Mouse (Mus musculus) bone marrow macrophage, adult 2 months (primary cell): ENCODE data around the gene Mmp21.

ENCODE experiments used
- CTCF ChIP-seq: IDR thresholded peaks from 2 replicates; pipeline ENCODE4 v1.5.1; 2012; ENCODE audit warnings: low read depth, mild to moderate bottlenecking, low read length, moderate library complexity
- POLR2A ChIP-seq: IDR thresholded peaks from 2 replicates; pipeline ENCODE4 v1.6.1; 2012; ENCODE audit warnings: mild to moderate bottlenecking, low read depth, low read length, borderline replicate concordance

DNA sequence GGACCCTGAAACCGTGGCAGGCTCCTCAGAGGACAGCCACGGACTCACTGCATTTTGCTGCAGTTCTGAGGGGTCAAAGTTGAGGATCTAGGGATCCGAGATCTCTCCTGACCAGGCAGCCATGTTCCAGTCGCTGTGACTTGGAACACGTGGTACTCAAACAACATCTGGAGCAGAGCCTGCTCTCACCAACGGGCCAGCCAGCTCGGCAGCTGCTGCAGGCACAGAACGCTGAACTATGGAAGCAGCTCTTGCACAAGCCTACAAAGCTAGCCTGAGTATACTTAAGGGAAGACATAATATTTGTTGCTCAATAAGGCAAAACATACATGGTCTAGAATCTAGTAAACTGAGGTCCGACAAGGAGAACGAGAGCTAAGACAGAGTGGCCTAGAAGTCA, 45.7 kb upstream of the Mmp21 start:
- TF ChIP-seq CTCF (no peak), POLR2A (no peak)
